ENCODE assay signal across 18 mouse cellular contexts in the genomic region with DNA sequence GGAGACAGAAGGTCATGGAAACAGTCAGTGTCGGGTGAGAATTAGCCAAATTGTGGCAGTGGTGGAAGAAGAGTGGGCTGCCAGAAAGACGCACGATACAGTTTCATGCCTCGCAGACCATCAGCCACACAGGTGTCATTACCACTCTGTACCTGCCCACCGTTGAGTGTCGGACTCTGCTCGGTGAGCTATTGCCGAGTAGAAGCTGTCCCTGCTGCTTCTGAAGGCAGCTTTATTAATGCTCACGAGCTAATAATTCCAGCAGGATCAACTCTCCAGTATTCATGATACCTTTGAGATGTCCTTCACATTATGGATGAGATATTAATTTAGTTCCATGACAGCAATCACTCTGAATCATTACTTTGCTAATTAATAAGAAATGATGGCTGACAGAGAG.
"Had no signal": no experiment of that assay in that cellular context is flagged by ENCODE, and none has a peak within 500 bp of the region (broad histone marks: within the 10 kb centered on the region; RNA-seq: fewer than 3 reads in every experiment).

No protein-coding gene starts in this region.

- H3K9me3 ChIP-seq: liver, embryonic 15.5 days; lung, embryonic 15.5 days; midbrain, embryonic 13.5 days; midbrain, embryonic 15.5 days; stomach, embryonic 15.5 days had no signal

- H3K4me2 ChIP-seq: liver, embryonic 15.5 days; lung, embryonic 15.5 days; midbrain, embryonic 11.5 days; midbrain, embryonic 13.5 days; midbrain, embryonic 15.5 days; stomach, embryonic 15.5 days had no signal

- H3K27ac ChIP-seq: liver, embryonic 15.5 days; lung, embryonic 15.5 days; macrophage; midbrain, embryonic 13.5 days; midbrain, embryonic 15.5 days; stomach, embryonic 15.5 days; stomach, postnatal 0 days had no signal

- DNase-seq: liver, postnatal 0 days; lung, adult 2 months; lung, postnatal 14 days; lung, postnatal 36 days; right cerebral cortex, postnatal 14 days; thymus, adult 2 months; thymus, postnatal 25 days; thymus, postnatal 4 days had no signal

- H3K36me3 ChIP-seq: liver, embryonic 15.5 days; lung, embryonic 15.5 days; midbrain, embryonic 13.5 days; midbrain, embryonic 15.5 days; stomach, embryonic 15.5 days had no signal

- H3K4me1 ChIP-seq: liver, embryonic 15.5 days; lung, embryonic 15.5 days; midbrain, embryonic 15.5 days; stomach, embryonic 15.5 days had no signal

- ATAC-seq: liver, postnatal 0 days; lung, postnatal 0 days; midbrain, embryonic 13.5 days; midbrain, embryonic 15.5 days had no signal

- H3K4me3 ChIP-seq: liver, embryonic 15.5 days; lung, embryonic 15.5 days; megakaryocyte, embryonic 14.5 days; midbrain, embryonic 13.5 days; midbrain, embryonic 15.5 days; stomach, embryonic 15.5 days had no signal

- H3K9ac ChIP-seq: liver, embryonic 15.5 days; liver, postnatal 0 days; lung, embryonic 15.5 days; midbrain, embryonic 13.5 days; midbrain, embryonic 15.5 days; stomach, embryonic 15.5 days had no signal

- H3K27me3 ChIP-seq: liver, embryonic 15.5 days; lung, embryonic 15.5 days; midbrain, embryonic 13.5 days; midbrain, embryonic 15.5 days; stomach, embryonic 15.5 days had no signal
